Mouse (Mus musculus) embryonic facial prominence, embryonic 10.5 days (tissue): Measurements from ENCODE around the gene BC025920. TPM values are rescaled to one million over a fixed set of nuclear protein-coding genes. Genes with fewer than 3 reads are reported as not detected.
"Not testable (repeated sequence)": the region's sequence is repeated elsewhere in the genome, so short reads cannot be mapped to it uniquely, and the experiment has no call there.

Source experiments
- DNase-seq: peaks from one replicate; pipeline ENCODE4 v3.0.0-alpha.2; 2017; ENCODE audit warnings: low spot score
- H3K27ac ChIP-seq: fragments of 300-500 bp; sonication (generic); replicated peaks from 2 replicates; pipeline ENCODE4 v1.5.1; 2016; ENCODE audit warnings: mild to moderate bottlenecking
- H3K27me3 ChIP-seq: fragments of 300-500 bp; sonication (generic); replicated peaks from 2 replicates; pipeline ENCODE4 v1.6.1; 2016; ENCODE audit warnings: low read depth, mild to moderate bottlenecking; ENCODE audit not compliant: poor library complexity, severe bottlenecking
- H3K36me3 ChIP-seq: fragments of 300-500 bp; sonication (generic); replicated peaks from 2 replicates; pipeline ENCODE4 v1.6.1; 2016; ENCODE audit warnings: mild to moderate bottlenecking, moderate library complexity
- H3K4me1 ChIP-seq: fragments of 300-500 bp; sonication (generic); 2 replicates; pipeline ENCODE4 v1.6.1; 2016
- H3K4me3 ChIP-seq: fragments of 300-500 bp; sonication (generic); 2 replicates; pipeline ENCODE4 v1.5.1; 2016; ENCODE audit warnings: mild to moderate bottlenecking, moderate library complexity
- H3K9me3 ChIP-seq: fragments of 300-500 bp; sonication (generic); 2 replicates; pipeline ENCODE4 v1.6.1; 2016; ENCODE audit warnings: mild to moderate bottlenecking
- WGBS: fragments of 180-500 bp; shearing (Covaris S2); methylation state at CpG from one replicate; pipeline ENCODE4 v1.1.7; 2016; 5-methylcytosine and 5-hydroxymethylcytosine counted together
- polyA plus RNA-seq: library from polyadenylated mRNA; unstranded; fragments of >200 nt; fragmentation: Nextera tagmentation; extraction: Ambion mirVana; gene quantifications from 2 replicates; pipeline ENCODE4 v1.2.1, GENCODE M21; 2016

The BC025920 gene
- polyA plus RNA-seq, 1 experiment from 2014 or later, result 2.1 TPM

DNA sequence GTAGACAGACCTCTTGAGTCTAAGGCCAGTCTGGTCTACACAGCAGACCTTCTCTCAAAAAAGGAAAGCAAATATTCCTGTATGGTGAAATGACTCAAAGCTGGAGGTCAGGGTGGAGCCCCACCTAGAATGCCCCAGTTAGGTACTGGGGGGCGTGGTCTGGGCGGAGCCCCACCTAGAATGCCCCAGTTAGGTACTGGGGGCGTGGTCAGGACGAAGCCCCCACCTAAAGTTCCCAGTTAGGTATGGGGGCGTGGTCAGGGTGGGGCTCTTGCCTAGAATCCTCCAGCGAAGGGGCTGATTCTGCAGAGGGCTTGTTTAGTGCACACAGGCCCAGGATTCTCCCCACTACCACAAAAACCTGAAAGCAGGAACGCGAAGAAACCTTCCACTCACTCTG is 17.4 kb downstream of the BC025920 start:
- H3K27me3 ChIP-seq, result no peaks in the 10 kb centered on the region
- DNase-seq, result no peak
- no peak overlapping the region for H3K27ac ChIP-seq
- WGBS, result 61% methylated on average over 8 of the region's 8 CpGs
- H3K4me1 ChIP-seq, result peaks cover 25% of the 10 kb centered on the region
- H3K36me3 ChIP-seq, result peaks cover 60% of the 10 kb centered on the region
- no peaks in the 10 kb centered on the region for H3K9me3 ChIP-seq
- H3K4me3 ChIP-seq, result no peak overlapping the region

DNA sequence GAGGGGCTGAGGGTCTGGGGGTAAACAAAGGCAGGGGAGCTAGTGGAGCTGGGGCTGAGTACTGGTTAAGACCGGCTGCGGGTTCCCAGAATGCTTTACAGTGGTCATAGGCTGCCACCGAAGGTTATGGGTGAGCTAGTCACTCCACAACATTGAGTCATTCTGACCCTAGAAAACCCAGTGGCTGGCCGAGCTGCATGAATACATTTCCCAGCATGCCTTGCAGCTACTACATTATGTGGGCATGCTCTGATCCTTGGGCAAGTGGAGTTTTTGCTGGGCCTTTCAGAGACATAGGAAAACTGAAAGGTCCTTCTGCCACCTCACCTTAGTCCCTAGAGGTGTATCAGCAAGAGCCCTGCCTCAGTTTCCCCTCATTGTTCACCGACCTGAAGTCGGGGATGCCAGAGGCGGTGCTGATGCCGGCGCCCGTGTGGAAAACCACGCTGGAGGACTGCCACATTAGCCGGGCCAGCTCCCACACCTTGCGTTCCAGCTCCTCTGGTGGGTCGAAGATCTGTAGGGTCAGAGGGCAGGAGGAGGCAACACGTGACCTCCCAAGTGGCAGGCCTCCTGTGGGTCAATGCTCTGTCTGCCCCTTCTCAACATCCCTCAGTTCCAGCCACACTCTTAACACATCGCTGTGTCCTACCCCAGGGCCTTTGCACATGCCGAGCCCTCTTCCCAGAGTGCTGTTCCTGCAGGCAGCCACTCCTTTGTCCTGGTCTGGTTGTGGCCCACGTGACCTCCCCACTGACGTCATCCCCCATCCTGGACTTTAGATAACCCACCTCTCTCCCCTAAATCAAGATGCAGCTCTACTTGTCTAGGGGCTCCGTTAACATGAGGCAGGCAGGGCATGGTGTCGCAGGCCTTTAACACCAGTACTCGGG is 20.3 kb downstream of the BC025920 start:
- Histone ChIP-seq H3K9me3 (no peaks in the 10 kb centered on the region), H3K4me1 (peaks cover 28% of the 10 kb centered on the region), H3K27me3 (no peaks in the 10 kb centered on the region; the same call in 1 of the 2 replicates), H3K36me3 (peaks cover 51% of the 10 kb centered on the region), H3K4me3 (peak overlapping the region; percentile 80), H3K27ac (peak overlapping the region; percentile 91)
- DNase-seq, result no peak
- WGBS, result 93% methylated on average over 22 of the region's 22 CpGs

DNA sequence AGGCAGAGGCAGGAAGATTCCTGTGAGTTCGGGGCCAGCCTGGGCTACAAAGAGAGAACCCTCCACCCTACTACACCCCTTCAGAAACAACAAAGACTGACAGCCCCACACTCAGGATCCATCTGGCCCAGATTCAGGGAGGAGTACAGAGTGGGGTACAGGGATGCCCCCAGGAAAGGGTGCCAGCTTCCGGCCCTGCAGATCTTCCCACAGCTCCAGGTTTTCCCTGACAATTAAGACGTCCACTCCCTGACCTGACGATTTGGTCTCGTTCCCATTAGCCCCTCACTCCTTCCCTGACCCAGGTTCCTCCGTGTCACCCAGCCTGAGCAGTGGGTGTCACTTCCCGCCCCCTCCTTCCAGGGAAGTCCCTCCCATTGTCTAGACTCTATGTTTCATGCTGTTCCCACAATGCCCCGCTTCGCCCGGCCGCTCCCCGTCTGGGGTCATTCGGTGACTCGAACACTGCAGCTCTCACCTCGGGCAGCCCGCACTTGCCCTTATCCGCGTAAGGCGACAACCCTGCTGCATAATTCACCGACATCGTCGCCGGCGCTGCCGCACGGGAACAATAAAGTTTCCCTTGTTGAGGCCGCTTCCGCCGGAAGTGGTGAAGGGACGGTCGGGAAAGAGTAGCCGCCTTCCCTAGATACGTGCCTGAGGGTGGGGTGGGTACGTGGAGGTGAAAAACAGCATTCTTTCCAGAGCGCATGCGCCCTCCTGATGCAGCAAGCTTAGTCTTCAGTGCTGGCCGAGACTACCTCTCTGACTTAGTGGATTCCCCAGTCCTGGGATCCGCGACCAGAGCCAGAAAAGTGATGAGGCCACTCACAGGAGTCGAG is 21.1 kb downstream of the BC025920 start, which contains the start of gene Sirt6:
Gene Sirt6 (minus strand): TSS at position 804 of the 842 bp plus-strand sequence.
- peak within 1 kb of the TSS; percentile 91 for H3K27ac ChIP-seq

GRCm38 (mm10) chr10:81627836-81628220 is 21.8 kb downstream of the BC025920 start:
- H3K4me1 ChIP-seq, result peaks cover 28% of the 10 kb centered on the region
- H3K27me3 ChIP-seq, result no peaks in the 10 kb centered on the region; the same call in 1 of the 2 replicates
- peaks cover 36% of the 10 kb centered on the region for H3K36me3 ChIP-seq
- peak overlapping the region; percentile 91 for H3K27ac ChIP-seq
- no peak for DNase-seq
- H3K9me3 ChIP-seq, result no peaks in the 10 kb centered on the region
- H3K4me3 ChIP-seq, result peak overlapping the region; percentile 80
- 62% methylated on average over 7 of the region's 7 CpGs for WGBS

More for the DNA sequence above, 21.1 kb downstream of the BC025920 start, which contains the start of gene Sirt6:
- Histone ChIP-seq H3K27me3 (no peaks in the 10 kb centered on the region; the same call in 1 of the 2 replicates), H3K9me3 (no peaks in the 10 kb centered on the region), H3K4me3 (peak within 1 kb of the TSS; percentile 80), H3K4me1 (peaks cover 28% of the 10 kb centered on the region), H3K36me3 (peaks cover 42% of the 10 kb centered on the region)
- peak; percentile 93 for DNase-seq
- 6% methylated on average over 40 of the region's 40 CpGs for WGBS

DNA sequence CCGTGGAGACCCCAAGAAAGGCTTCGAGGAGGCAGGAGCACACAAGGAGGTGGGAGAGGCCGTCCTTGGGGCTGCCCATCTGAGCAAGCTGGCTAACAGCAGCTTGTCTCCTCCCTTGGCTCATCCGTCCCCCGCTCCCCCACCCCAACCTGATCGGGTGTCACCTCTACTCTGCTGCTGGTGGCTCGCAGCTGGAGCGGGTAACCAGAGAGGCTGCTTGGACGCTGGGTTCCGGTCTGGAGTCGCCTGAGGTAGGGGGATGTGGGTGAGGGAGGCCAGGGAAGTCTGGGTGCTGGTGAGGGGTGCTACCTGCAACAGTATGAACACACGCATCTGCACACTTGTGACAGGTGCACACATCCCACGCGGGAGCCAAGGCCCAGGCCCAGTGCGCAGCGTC is 22.3 kb downstream of the BC025920 start, which contains the start of gene Ankrd24:
Gene Ankrd24 (plus strand): TSS at position 151 of the 400 bp plus-strand sequence.
- no peaks in the 10 kb centered on the region for H3K9me3 ChIP-seq
- no peak for DNase-seq
- peak within 1 kb of the TSS; percentile 80 for H3K4me3 ChIP-seq
- H3K27me3 ChIP-seq, result no peaks in the 10 kb centered on the region; the same call in 1 of the 2 replicates
- peak within 1 kb of the TSS; percentile 91 for H3K27ac ChIP-seq
- peaks cover 30% of the 10 kb centered on the region for H3K36me3 ChIP-seq
- WGBS, result 78% methylated on average over 16 of the region's 16 CpGs
- H3K4me1 ChIP-seq, result peaks cover 34% of the 10 kb centered on the region

DNA sequence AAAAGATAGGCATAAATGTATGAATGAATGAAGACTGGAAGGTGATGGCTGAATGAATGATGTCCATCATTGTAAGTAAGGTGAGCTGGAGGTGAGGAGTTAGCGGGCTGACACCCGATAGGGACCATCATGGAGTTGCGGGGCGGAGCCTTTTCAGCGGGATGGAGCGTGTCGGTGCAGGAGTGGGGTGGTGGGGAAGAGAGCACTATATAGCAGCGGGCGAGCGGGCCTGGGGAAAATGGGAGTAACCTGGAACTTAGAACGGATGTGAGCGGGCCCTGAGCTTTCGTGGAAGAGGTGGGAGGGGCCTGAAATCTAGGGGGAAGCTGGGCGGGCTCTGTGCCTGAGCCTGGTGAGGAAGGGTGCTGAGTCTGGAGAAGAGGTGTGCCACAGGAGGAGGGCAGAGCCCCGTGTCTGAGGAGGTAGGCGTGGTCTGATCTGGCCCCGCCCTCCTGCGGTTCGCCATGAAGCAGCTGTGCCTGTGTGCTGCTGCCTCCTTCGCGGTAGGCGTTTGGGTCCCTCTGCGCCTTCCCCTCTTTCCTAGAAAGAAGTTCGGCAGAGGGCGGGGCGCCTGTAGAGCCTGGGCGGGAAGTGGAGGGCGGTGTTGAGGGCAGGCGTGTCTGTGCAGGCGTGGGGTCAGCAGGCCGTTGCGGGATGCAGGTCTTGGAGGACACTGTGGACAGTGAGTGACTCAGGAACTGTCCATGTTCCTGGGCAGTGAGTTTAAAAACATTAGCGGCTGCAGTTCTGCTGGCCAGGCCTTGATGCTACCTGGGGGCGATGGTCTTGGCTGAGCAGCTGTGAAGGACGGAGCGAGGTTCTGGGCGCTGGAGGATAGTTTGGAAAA is 27.4 kb downstream of the BC025920 start:
- Histone ChIP-seq H3K27me3 (peaks cover 14% of the 10 kb centered on the region), H3K27ac (peak overlapping the region; percentile 78), H3K4me3 (peak overlapping the region; percentile 63), H3K4me1 (peaks cover 26% of the 10 kb centered on the region), H3K36me3 (no peaks in the 10 kb centered on the region), H3K9me3 (no peaks in the 10 kb centered on the region)
- peak; percentile 92 for DNase-seq
- 2% methylated on average over 37 of the region's 37 CpGs for WGBS

DNA sequence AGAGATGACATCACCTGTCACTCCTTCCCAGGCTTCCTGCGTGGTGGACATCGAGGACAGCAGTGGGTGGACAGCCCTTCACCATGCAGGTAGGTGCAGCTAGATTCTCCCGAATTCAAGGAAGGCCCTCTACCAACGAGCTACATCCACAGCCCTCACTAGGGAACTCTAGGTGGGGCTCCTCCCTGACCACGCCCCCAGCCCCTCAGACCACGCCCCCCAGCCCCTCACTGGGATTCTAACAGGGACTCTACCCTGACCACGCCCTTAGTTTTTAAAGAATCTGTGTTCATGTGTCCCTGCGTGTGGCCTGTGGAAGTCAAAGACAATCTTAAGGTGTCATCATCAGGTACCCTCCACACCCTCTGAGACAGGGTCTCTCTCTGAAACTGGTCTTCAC is 30.3 kb downstream of the BC025920 start:
- Histone ChIP-seq H3K27ac (no peak overlapping the region), H3K4me3 (0 out of 2 replicates have a peak overlapping the region, but pooled peaks have one; percentile 2), H3K9me3 (no peaks in the 10 kb centered on the region), H3K4me1 (peaks cover 24% of the 10 kb centered on the region), H3K36me3 (no peaks in the 10 kb centered on the region), H3K27me3 (peaks cover 14% of the 10 kb centered on the region)
- DNase-seq, result no peak
- 19% methylated on average over 8 of the region's 8 CpGs for WGBS

- DNase-seq, result no peak
- Histone ChIP-seq H3K9me3 (no peaks in the 10 kb centered on the region), H3K36me3 (no peaks in the 10 kb centered on the region), H3K4me1 (peaks cover 33% of the 10 kb centered on the region), H3K27me3 (peaks cover 14% of the 10 kb centered on the region), H3K4me3 (no peak overlapping the region), H3K27ac (no peak overlapping the region)
- 74% methylated on average over 6 of the region's 6 CpGs for WGBS
Measured at GRCm38 (mm10) chr10:81638101-81638500, 32.0 kb downstream of the BC025920 start.

DNA sequence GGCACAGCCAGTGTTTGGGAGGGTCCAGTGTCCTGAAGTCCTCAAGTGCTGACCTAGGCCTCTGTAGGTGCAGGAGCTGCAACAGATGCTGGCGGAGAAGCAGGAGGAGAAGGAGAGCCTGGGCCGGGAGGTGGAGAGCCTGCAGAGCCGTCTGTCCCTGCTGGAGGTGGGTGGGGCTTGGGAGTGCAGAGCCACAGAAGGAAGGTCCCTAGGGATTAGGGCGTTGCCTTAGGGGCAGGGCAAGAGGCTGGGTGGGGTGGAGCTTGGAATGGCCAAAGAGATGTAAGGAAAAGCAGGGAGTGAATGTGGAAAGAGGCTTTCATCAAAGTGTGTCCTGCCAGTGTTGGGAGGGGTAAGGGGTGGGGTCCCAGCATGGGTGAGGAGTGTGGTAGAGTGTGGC is 34.8 kb downstream of the BC025920 start:
- WGBS, result 48% methylated on average over 4 of the region's 4 CpGs
- not testable (repeated sequence) for H3K36me3 ChIP-seq, DNase-seq

GRCm38 (mm10) chr10:81641566-81641965 is 35.5 kb downstream of the BC025920 start:
- 92% methylated on average over 2 of the region's 2 CpGs for WGBS
- Histone ChIP-seq H3K36me3 (no peaks in the 10 kb centered on the region), H3K27me3 (peaks cover 10% of the 10 kb centered on the region; the same call in 1 of the 2 replicates), H3K4me1 (peaks cover 27% of the 10 kb centered on the region), H3K9me3 (no peaks in the 10 kb centered on the region), H3K27ac (no peak overlapping the region), H3K4me3 (0 out of 2 replicates have a peak overlapping the region, but pooled peaks have one; percentile 11)
- peak; percentile 5 for DNase-seq

More for the DNA sequence above, 34.8 kb downstream of the BC025920 start:
- H3K4me3 ChIP-seq, H3K9me3 ChIP-seq, H3K27ac ChIP-seq, H3K27me3 ChIP-seq: not testable (repeated sequence)
- H3K4me1 ChIP-seq, result peaks cover 32% of the 10 kb centered on the region

DNA sequence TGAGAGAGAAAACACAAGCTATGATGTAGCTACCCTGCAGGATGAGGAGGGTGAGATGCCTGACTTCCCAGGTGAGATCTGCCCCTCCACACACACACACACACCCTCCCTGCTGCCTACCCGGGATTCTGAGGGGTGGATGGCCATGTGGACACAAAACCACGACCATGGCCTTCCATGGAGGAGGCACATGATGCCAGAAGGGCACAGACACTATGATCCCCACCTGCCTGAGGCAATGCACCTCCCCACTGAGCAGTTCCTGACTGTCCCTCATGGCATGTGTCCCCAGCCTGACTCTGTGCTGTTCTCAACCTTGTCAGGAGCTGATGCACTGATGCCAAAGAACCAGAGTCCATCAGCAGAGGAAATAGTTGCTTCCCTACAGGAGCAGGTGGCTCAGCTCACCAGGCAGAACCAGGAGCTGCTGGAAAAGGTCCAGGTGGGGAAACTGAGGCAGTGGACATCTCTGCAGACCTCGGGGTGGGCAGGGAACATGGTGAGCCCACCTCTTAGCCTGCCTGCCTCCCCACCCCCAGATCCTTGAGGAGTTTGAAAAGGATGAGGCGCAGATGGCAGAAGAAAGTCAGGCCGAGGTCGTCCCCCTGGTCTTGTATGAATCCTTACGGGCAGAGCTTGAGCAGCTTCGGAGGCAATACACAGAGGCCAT is 36.0 kb downstream of the BC025920 start:
- peak; percentile 6 for DNase-seq
- H3K36me3 ChIP-seq, result no peaks in the 10 kb centered on the region
- H3K27me3 ChIP-seq, result peaks cover 11% of the 10 kb centered on the region; the same call in 1 of the 2 replicates
- 79% methylated on average over 8 of the region's 8 CpGs for WGBS
- peak overlapping the region; percentile 85 for H3K4me3 ChIP-seq
- no peaks in the 10 kb centered on the region for H3K9me3 ChIP-seq
- peak overlapping the region; percentile 96; the same call in 1 of the 2 replicates for H3K27ac ChIP-seq
- H3K4me1 ChIP-seq, result peaks cover 27% of the 10 kb centered on the region
